Mouse (Mus musculus) stomach, postnatal 0 days (tissue): ENCODE measurements around the gene Mettl1.

Experiments
- CTCF ChIP-seq: IDR thresholded peaks from 2 replicates; pipeline ENCODE4 v1.5.1; 2016; ENCODE audit warnings: antibody characterized with exemption, low read depth, mild to moderate bottlenecking, moderate library complexity
- EP300 ChIP-seq: optimal IDR thresholded peaks from 2 replicates; pipeline ENCODE3; 2016; ENCODE audit warnings: antibody characterized with exemption

DNA sequence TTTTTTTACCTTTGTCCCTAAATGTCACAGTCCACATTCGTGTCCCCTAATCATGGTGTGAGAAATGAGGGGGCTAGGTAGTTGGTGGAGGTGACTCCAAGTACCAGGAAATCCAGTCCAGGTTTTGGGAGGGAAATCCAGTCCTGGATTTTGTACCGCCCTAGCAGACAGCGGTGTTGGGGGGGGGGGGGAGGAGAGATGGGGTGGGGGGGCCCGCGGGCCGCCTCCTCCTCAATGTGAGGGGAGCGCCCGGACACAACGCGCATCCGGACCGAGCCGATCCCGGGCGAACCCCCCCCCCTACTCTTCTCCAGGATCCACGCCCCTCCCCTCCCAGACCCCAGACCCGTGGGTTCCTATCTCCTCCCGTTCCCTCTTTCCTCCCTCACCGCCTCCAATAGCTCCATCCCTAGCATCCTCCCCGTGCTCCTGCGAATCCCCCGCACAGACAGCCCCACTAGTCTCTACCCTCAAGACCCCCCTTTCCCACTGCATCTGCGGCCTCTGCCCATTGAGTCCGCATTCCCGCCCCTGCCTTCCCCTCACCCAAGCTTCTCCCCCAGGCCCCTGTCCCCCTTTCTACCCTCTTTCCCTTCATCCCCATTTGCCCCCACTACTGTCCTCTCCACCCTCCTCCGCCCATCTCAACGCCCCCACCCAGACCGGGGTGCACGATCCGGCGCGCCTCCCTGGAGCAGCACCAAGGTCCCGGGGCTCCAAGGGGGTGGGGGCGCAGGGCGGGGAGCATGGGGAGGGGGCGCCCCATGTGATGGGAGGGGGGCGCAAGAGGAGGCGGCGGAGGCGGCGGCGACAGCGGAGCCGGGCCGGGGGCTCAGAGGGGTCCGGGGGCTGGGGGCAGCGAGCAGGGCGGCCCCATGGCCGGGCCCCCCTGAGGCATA lies 37.7 kb downstream of the Mettl1 start:
- TF ChIP-seq CTCF (no peak), EP300 (no peak)
